Mouse (Mus musculus): ENCODE measurements around the gene Ppme1. TPM values are rescaled to one million over a fixed set of nuclear protein-coding genes. Genes with fewer than 3 reads are reported as not detected.

The Ppme1 gene
- polyA plus RNA-seq, 2 experiments = 18.9 to 20.4 TPM

DNA sequence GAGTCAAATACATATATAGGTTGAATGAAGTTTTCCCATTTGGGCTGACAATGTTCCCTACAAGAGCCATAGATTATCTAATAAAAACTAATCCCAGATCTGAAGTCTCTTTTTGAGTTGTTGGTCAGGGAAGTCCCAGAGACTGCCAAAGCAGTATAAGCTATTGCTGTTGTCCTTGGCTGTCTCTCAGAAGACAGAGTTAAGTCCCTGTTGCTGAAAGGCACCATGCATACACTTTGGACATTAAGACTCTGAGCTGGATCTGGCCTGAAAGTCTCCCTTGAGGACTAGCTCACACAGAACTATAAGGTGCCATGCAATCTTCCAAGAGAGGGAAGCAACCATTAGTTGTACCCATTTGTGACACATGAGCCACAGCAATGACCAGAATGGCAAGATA is 14.3 kb downstream of the Ppme1 start:
- H3K27ac ChIP-seq = no peak overlapping the region
- no peak overlapping the region for H3K4me2 ChIP-seq (ENCODE audit: low read depth)
- no peak for TF ChIP-seq EP300 (IDR thresholded peaks at IDR 0.05; ENCODE audit: low read depth)
- TF ChIP-seq CTCF (IDR thresholded peaks at IDR 0.05; ENCODE audit: low read depth) = no peak
- no peaks in the 10 kb centered on the region; a peak in 1 of 4 replicates for H3K4me1 ChIP-seq (replicated peaks; ENCODE audit: control insufficient read depth in 2 of 2, insufficient read depth in 2 of 2, low read length in 1 of 2)
- no peak overlapping the region for H3K9ac ChIP-seq (replicated peaks)
- ATAC-seq (ENCODE audit: insufficient read depth) (no peak), DNase-seq (ENCODE audit: low read depth in 3 of 3, low spot score in 3 of 3) (no peak)
- H3K9me3 ChIP-seq (ENCODE audit: control insufficient read depth, low read length) = no peaks in the 10 kb centered on the region
- no peak overlapping the region for H3K4me3 ChIP-seq (ENCODE audit: insufficient read depth in 1 of 2, low read depth in 2 of 2, low read length in 2 of 2)
- no peaks in the 10 kb centered on the region for H3K36me3 ChIP-seq (replicated peaks; ENCODE audit: control insufficient read depth, insufficient read depth, low read depth)
- no peaks in the 10 kb centered on the region for H3K27me3 ChIP-seq (ENCODE audit: control insufficient read depth, insufficient read depth, low read length)

DNA sequence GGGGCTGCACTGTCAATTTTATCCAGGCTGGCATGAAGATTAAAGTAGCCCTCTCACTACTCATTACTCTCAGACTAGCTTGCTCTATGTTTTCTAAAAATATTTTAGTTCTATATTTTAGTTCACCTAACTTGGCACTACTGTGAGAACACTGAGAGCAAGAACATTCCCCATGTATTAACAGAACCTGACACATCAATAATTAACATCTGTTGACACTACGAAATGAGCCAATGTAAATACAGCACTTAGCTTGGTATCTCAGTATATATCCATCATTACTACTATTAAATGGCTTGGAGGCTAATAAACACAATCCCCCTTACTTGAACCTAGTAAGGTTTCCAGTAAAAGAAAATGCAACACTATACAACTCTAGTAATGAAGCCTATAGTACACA is 15.3 kb downstream of the Ppme1 start:
- ATAC-seq (ENCODE audit: insufficient read depth) (no peak), DNase-seq (ENCODE audit: low read depth in 3 of 3, low spot score in 3 of 3) (no peak)
- H3K27me3 ChIP-seq (ENCODE audit: control insufficient read depth, insufficient read depth, low read length) = no peaks in the 10 kb centered on the region
- no peak overlapping the region for H3K27ac ChIP-seq
- 92% methylated on average over 1 of the region's 1 CpGs for WGBS (ENCODE audit: insufficient replicate concordance)
- TF ChIP-seq CTCF (IDR thresholded peaks at IDR 0.05; ENCODE audit: low read depth) (no peak), EP300 (IDR thresholded peaks at IDR 0.05; ENCODE audit: low read depth) (no peak)
- no peak overlapping the region for H3K9ac ChIP-seq (replicated peaks)
- H3K4me2 ChIP-seq (ENCODE audit: low read depth) = no peak overlapping the region
- no peaks in the 10 kb centered on the region for H3K4me1 ChIP-seq (replicated peaks; ENCODE audit: control insufficient read depth in 2 of 2, insufficient read depth in 2 of 2, low read length in 1 of 2)
- no peak overlapping the region for H3K4me3 ChIP-seq (ENCODE audit: insufficient read depth in 1 of 2, low read depth in 2 of 2, low read length in 2 of 2)
- H3K9me3 ChIP-seq (ENCODE audit: control insufficient read depth, low read length) = no peaks in the 10 kb centered on the region
- no peaks in the 10 kb centered on the region for H3K36me3 ChIP-seq (replicated peaks; ENCODE audit: control insufficient read depth, insufficient read depth, low read depth)

DNA sequence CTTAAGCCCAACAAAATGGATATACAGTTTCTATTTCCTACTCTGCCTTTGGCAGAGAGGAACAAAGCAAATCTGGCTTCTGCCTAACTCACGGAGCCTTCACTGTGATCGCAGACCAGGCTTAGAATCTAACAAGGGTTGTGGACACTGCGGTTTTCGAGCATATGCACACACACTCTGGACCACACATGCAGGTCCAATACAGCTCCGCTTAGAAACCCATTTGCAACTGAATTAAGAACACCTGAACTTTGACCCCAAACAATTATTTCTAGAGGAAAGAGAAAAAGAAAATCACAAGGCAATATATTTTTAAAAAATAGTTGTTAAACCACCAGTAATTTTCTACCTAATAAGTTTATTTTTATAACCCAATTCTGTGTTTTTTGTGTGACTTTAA is 15.8 kb downstream of the Ppme1 start:
- Histone ChIP-seq H3K27ac (no peak overlapping the region), H3K36me3 (replicated peaks; ENCODE audit: control insufficient read depth, insufficient read depth, low read depth) (no peaks in the 10 kb centered on the region), H3K9me3 (ENCODE audit: control insufficient read depth, low read length) (no peaks in the 10 kb centered on the region), H3K4me1 (replicated peaks; ENCODE audit: control insufficient read depth in 2 of 2, insufficient read depth in 2 of 2, low read length in 1 of 2) (no peaks in the 10 kb centered on the region), H3K4me2 (ENCODE audit: low read depth) (no peak overlapping the region), H3K27me3 (ENCODE audit: control insufficient read depth, insufficient read depth, low read length) (no peaks in the 10 kb centered on the region), H3K4me3 (ENCODE audit: insufficient read depth in 1 of 2, low read depth in 2 of 2, low read length in 2 of 2) (no peak overlapping the region), H3K9ac (replicated peaks) (no peak overlapping the region)
- TF ChIP-seq EP300 (IDR thresholded peaks at IDR 0.05; ENCODE audit: low read depth) (no peak), CTCF (IDR thresholded peaks at IDR 0.05; ENCODE audit: low read depth) (no peak)
- no peak for ATAC-seq (ENCODE audit: insufficient read depth)
- no peak for DNase-seq (ENCODE audit: low read depth in 3 of 3, low spot score in 3 of 3)
- WGBS (ENCODE audit: insufficient replicate concordance) = 81% methylated on average over 5 of the region's 5 CpGs

DNA sequence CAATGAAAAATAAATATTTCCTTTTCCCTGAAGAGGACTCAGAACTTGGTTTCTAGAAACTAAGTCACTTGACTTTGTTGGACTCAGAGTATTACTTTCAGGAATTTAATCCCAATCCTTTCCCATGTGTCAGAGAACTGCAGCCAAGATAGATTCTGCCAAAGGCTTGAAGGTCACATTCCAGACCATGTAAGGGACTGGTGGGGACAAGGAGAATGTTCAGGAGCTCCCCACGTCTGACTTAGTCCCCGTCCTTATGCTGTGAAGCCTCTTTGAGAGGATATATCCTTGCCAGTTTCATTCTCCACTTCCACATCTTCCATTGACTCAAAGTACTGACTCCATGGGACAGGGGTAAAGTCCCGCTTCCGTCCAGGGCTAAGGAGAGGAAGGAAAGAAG is 17.1 kb downstream of the Ppme1 start:
- Histone ChIP-seq H3K36me3 (replicated peaks; ENCODE audit: control insufficient read depth, insufficient read depth, low read depth) (no peaks in the 10 kb centered on the region; the same call in 1 of the 2 replicates), H3K27ac (no peak overlapping the region), H3K4me3 (ENCODE audit: insufficient read depth in 1 of 2, low read depth in 2 of 2, low read length in 2 of 2) (no peak overlapping the region), H3K4me2 (ENCODE audit: low read depth) (no peak overlapping the region), H3K4me1 (replicated peaks; ENCODE audit: control insufficient read depth in 2 of 2, insufficient read depth in 2 of 2, low read length in 1 of 2) (no peaks in the 10 kb centered on the region), H3K9ac (replicated peaks) (no peak overlapping the region), H3K27me3 (ENCODE audit: control insufficient read depth, insufficient read depth, low read length) (no peaks in the 10 kb centered on the region), H3K9me3 (ENCODE audit: control insufficient read depth, low read length) (no peaks in the 10 kb centered on the region)
- WGBS (ENCODE audit: insufficient replicate concordance) = 74% methylated on average over 4 of the region's 4 CpGs
- DNase-seq (ENCODE audit: low read depth in 3 of 3, low spot score in 3 of 3) = no peak
- TF ChIP-seq CTCF (IDR thresholded peaks at IDR 0.05; ENCODE audit: low read depth) (no peak), EP300 (IDR thresholded peaks at IDR 0.05; ENCODE audit: low read depth) (no peak)
- no peak for ATAC-seq (ENCODE audit: insufficient read depth)

DNA sequence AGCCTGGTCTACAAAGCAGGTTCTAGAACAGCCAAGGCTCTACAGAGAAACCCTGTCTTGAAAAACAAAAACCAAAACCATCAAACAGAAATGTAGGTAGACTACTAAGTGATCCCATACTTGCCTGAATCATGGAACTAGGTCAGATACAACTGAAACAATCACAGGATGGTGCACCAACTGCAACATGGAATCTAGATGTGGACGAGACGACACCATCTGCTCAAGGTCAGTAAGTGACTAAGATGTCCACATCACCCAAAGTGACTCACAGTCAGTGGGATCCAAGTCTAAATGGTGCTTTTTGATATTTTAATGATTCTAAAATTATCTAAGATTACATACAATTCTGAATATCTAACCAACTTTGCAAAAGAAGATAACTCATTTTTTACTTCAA is 36.2 kb downstream of the Ppme1 start:
- H3K9me3 ChIP-seq (ENCODE audit: control insufficient read depth, low read length) = no peaks in the 10 kb centered on the region
- DNase-seq (ENCODE audit: low read depth in 3 of 3, low spot score in 3 of 3) (no peak), ATAC-seq (ENCODE audit: insufficient read depth) (no peak)
- H3K27me3 ChIP-seq (ENCODE audit: control insufficient read depth, insufficient read depth, low read length) = no peaks in the 10 kb centered on the region
- TF ChIP-seq CTCF (IDR thresholded peaks at IDR 0.05; ENCODE audit: low read depth) (no peak), EP300 (IDR thresholded peaks at IDR 0.05; ENCODE audit: low read depth) (no peak)
- H3K4me3 ChIP-seq (ENCODE audit: insufficient read depth in 1 of 2, low read depth in 2 of 2, low read length in 2 of 2) = no peak overlapping the region
- no peak overlapping the region for H3K4me2 ChIP-seq (ENCODE audit: low read depth)
- no peaks in the 10 kb centered on the region for H3K4me1 ChIP-seq (replicated peaks; ENCODE audit: control insufficient read depth in 2 of 2, insufficient read depth in 2 of 2, low read length in 1 of 2)
- H3K27ac ChIP-seq = no peak overlapping the region
- WGBS (ENCODE audit: insufficient replicate concordance) = 90% methylated on average over 2 of the region's 2 CpGs
- peaks cover 21% of the 10 kb centered on the region for H3K36me3 ChIP-seq (replicated peaks; ENCODE audit: control insufficient read depth, insufficient read depth, low read depth)
- no peak overlapping the region for H3K9ac ChIP-seq (replicated peaks)
